Mouse (Mus musculus): Measurements from ENCODE around the gene Sh3glb1. TPM values are rescaled to one million over a fixed set of nuclear protein-coding genes. Genes with fewer than 3 reads are reported as not detected.

Sh3glb1 gene
- total RNA-seq, 2 experiments from 2014 or later = 288 to 292 TPM

Other genes with a start within 250 kb of the Sh3glb1 start
- 10 to 100 TPM; 17.0 to 19.7 TPM for gene Hs2st1, start 150.2 kb downstream of the Sh3glb1 start, total RNA-seq (2021)
- 100 to 1,000 TPM; 208 to 218 TPM for gene Selenof, start 150.0 kb downstream of the Sh3glb1 start, total RNA-seq (2021)
- 1 to 10 TPM; 4.8 to 5.8 TPM for gene Clca3a1, start 40.6 kb upstream of the Sh3glb1 start, total RNA-seq (2021)
- gene Clca3a2, start 99.2 kb upstream of the Sh3glb1 start, total RNA-seq (2021) = 1 to 10 TPM; 1.2 to 1.9 TPM
- not detected for gene Clca3b, start 129.0 kb upstream of the Sh3glb1 start, total RNA-seq (2021)
- gene Clca4b, start 212.2 kb upstream of the Sh3glb1 start, total RNA-seq (2021) = not detected

Data from heart, postnatal 10 days (tissue).